Mouse (Mus musculus) thymus, adult 18-20 months (tissue): ENCODE results near the gene Cpne1.

ENCODE experiments used
- DNase-seq, 2 experiments: peaks; one replicate each; pipeline ENCODE4 v3.0.0; 2022; ENCODE audit warnings: mixed read lengths in 2 of 2

Cpne1 gene

GRCm38 (mm10) chr2:156079183-156079560, 32.6 kb downstream of the Cpne1 start:
- DNase-seq = no peak

GRCm38 (mm10) chr2:156078421-156079182, 33.2 kb downstream of the Cpne1 start:
- no peak for DNase-seq

- DNase-seq = no peak
These were observed 34.3 kb downstream of the Cpne1 start for GRCm38 (mm10) chr2:156077461-156077860.

- DNase-seq = no peak
These were observed 38.0 kb downstream of the Cpne1 start for GRCm38 (mm10) chr2:156073725-156074124.

- DNase-seq = no peak
These were observed 40.5 kb downstream of the Cpne1 start for GRCm38 (mm10) chr2:156071236-156071635.

GRCm38 (mm10) chr2:156067916-156068315, 43.8 kb downstream of the Cpne1 start:
- DNase-seq = no peak

GRCm38 (mm10) chr2:156066126-156066525, 45.6 kb downstream of the Cpne1 start:
- no peak for DNase-seq

GRCm38 (mm10) chr2:156065099-156066041, 46.4 kb downstream of the Cpne1 start, which contains the start of gene Spag4:
Gene Spag4, plus strand, starts transcription at chr2:156065175.
- peak; percentile 56 to 65 for DNase-seq

- no peak for DNase-seq
These were observed 58.9 kb downstream of the Cpne1 start, which contains the start of gene Fer1l4 for GRCm38 (mm10) chr2:156052816-156053215. Gene Fer1l4, minus strand, starts transcription at chr2:156052947.

GRCm38 (mm10) chr2:156047929-156048328, 63.8 kb downstream of the Cpne1 start:
- no peak for DNase-seq

GRCm38 (mm10) chr2:156042903-156043302, 68.9 kb downstream of the Cpne1 start:
- DNase-seq = no peak

GRCm38 (mm10) chr2:156039390-156039789, 72.4 kb downstream of the Cpne1 start:
- no peak for DNase-seq

GRCm38 (mm10) chr2:156025482-156025881, 86.3 kb downstream of the Cpne1 start:
- DNase-seq = no peak
